Mouse (Mus musculus): Measurements from ENCODE around the gene Olfr640. TPM values are rescaled to one million over a fixed set of nuclear protein-coding genes. Genes with fewer than 3 reads are reported as not detected.

Gene Olfr640
- total RNA-seq (2022): not detected

DNA sequence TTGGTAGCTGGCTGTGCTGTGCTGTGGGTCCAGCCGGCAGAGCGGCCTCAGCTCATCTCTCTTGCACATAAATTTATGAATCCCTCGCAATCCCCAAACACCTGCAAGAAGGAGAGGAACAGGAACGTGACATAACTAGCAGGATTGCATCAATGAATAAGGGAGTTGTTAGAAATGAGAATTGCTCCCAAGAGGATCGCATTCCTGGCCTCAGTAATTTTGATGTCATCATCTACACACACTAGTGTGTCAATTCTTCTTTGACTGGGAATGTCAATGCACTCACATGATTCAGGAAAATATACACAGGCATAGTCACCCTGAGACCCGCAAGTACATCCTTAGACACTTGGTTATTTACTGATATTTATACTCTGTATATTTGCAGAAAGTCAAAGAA lies at the start of gene Olfr640:
TSS of gene Olfr640 (minus strand) at position 101 of the 400 bp plus-strand sequence.
- DNase-seq (ENCODE audit: low spot score in 2 of 2): no peak

DNA sequence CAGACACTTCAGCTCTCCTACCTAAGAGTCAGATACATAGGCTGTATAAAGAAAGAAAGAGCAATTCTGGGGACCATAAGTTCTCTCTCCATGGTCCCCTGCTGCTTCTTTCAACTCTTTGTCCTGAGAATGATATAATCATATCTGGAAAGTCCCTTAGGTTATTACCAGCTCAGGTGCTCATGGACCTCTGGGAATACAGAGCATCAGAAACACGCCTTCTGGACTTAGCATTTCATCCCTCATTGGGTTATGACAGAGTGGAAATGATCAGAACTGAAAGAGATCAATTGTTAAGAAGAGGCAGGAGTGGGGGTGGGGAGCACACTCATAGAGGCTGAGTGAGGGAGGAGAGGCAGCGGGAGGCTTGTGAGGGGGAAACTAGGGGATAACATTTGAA lies 46.4 kb upstream of the Olfr640 start, which contains the start of gene Olfr644:
TSS of gene Olfr644 (minus strand) at position 101 of the 400 bp plus-strand sequence.
- DNase-seq (ENCODE audit: low spot score in 2 of 2): no peak

- DNase-seq (ENCODE audit: low spot score in 2 of 2): no peak
These were observed 36.0 kb upstream of the Olfr640 start, which contains the start of gene 4930516K23Rik for GRCm38 (mm10) chr7:104061345-104061744. 4930516K23Rik (minus strand) TSS chr7:104061445.

DNA sequence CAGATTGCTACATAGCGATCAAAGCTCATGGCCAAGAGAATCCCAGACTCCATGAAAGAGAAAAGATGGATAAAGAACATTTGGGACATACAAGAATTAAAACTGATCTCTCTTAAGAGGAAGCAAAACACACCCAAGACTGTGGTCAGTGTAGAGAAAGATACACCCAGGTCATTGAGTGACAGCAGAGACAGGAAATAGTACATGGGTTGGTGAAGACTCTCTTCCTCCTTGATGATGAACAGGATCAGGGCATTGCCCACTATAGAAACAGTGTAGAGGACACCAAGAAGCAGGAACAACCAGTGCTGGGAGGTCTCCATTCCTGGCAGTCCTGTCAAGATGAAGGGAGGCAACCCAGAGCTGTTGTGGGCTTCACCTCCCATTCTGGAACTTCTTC lies 33.8 kb upstream of the Olfr640 start:
- DNase-seq (ENCODE audit: low spot score in 2 of 2): no peak

DNA sequence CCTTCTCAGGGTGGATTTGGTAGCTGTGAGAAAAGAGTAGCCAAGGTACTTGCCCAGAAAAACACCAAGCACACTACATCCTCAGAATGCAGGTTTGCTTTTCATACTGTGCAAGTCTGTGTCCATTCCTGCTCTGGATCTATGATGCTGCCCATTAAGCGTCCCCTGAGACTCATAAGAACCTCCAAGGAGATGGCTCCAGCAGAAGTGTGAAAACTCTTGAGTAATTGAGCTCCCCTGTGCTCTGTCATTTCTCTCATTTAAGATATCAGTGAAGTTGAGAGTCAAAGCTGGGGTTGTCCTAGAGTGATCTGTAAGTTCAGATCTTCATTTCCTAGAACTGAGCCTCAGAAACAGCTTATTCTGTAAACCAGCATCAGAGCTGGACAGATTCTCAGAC lies 27.2 kb upstream of the Olfr640 start, which contains the start of gene Olfr642:
TSS of gene Olfr642 (minus strand) at position 101 of the 400 bp plus-strand sequence.
- no peak for DNase-seq (ENCODE audit: low spot score in 2 of 2)

GRCm38 (mm10) chr7:104050745-104051144 lies 25.4 kb upstream of the Olfr640 start:
- no peak for DNase-seq (ENCODE audit: low spot score in 2 of 2)

- no peak for DNase-seq (ENCODE audit: low spot score in 2 of 2)
These were observed 9.8 kb upstream of the Olfr640 start, which contains the start of gene Olfr641 for GRCm38 (mm10) chr7:104035145-104035544. Olfr641 (plus strand) TSS chr7:104035445.

DNA sequence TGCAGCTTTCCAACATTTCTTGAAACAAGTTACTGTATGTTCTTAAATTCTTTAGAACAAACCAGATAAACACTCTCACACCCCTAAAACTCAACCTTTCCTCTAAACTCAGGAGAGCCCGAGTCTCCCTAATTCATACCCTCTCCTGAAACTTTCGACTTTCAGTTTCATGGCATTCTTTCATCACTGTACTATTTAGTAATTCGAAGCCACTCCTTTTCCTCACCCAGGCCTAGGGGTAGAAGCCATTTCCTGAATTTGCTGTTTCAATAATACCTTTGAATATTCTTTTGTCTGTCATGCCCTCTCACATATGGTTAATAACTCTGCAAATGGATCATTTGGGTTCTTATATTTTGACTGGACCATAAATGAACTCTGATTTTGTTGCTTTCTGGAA lies 1.6 kb upstream of the Olfr640 start:
- DNase-seq (ENCODE audit: low spot score in 2 of 2): no peak

DNA sequence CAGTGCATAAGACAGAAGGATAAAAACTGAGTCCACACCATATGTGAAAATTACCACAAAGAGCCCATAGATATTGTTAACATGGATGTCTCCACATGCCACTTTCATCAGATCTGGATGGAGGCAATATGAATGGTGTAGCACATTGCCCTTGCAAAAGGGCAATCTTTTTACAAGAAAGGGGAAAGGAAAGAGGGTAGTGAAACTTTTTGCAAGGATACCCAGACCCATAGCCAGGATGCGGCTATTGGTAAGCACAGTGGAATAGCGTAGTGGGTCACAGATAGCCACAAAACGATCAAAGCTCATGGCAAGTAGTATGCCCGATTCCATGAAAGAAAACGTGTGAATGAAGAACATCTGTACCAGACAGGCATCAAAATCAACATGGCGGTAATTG lies 3.7 kb downstream of the Olfr640 start:
- DNase-seq (ENCODE audit: low spot score in 2 of 2): no peak

- DNase-seq (ENCODE audit: low spot score in 2 of 2): no peak
These were observed 6.4 kb downstream of the Olfr640 start for GRCm38 (mm10) chr7:104018953-104019352.

DNA sequence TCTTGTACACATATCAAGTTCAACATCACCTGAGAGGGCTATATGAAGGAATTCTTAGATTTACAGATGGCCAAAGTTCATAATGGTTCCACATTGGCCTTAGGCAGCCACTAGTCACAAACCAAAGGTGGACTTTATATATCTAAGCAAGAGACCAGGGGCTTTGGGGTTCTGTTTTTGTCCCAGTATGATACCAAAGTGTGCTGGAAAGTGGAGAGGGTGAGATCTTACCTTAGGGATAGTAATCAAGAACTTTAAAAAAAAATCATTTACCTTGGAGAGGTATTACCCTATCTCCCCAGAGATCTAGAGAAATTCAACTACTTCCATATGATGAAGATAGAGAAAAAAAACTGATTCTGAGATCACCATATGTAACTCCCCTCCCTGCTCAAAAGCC lies 8.2 kb downstream of the Olfr640 start, which contains the start of gene Olfr639:
TSS of gene Olfr639 (minus strand) at position 101 of the 400 bp plus-strand sequence.
- DNase-seq (ENCODE audit: low spot score in 2 of 2): no peak

DNA sequence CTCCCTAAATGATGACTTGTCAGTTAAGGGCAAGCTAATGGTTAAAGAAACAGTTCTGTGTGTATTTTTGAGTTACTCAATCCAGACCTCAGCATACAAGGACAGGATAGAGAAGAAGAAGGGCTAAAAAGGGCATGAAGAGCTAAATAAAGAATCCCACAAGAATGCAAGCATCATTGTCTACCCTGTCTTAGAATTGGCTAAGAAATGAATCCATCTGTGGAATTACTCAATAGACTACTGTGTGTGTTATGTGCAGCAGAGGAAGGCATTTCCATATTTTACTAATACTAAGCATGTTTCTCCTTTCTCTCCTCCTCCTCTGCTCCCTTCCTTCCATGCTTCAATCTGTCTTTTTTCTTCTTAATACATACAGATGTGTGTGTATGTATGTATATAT lies 26.2 kb downstream of the Olfr640 start:
- DNase-seq (ENCODE audit: low spot score in 2 of 2): no peak

GRCm38 (mm10) chr7:103998446-103998845 lies 26.9 kb downstream of the Olfr640 start, which contains the start of gene Olfr638:
Olfr638 (plus strand) TSS chr7:103998746.
- no peak for DNase-seq (ENCODE audit: low spot score in 2 of 2)

DNA sequence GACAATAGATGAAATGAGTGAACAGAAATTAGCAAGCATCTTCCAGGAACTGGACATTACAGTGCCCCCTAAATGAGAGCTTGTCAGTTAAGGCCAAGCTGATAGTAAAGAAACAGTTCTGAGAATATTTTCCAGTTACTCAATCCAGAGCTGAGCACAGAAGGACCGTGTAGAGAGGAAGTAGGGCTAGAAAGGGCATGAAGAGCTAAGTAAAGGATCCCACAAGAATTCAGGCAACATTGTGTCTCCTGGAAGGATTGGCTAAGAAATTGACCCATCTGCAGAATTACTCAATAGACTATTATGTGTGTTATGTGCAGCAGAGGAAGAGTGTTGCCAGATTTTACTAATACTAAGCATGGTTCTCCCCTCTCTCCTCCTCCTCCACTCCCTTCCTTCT lies 53.6 kb downstream of the Olfr640 start:
- DNase-seq (ENCODE audit: low spot score in 2 of 2): no peak

DNA sequence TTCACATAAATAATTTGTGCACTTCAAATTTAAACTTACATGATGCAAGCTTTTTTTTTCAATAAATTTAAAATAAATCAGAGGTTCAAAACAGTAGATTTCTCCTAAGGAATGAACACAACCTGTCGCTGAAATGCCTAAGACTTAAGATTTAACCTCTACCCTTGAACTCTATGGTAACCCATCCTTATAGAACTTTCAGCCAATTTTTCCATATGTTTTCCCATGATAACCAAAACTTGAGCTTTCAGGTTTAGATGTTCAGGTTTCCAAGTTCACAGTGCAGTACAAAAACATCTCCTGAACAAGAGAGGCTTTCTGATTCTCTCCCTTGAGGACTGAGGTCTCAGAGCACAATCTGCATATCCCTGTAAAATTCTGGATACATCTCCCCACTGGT lies 54.5 kb downstream of the Olfr640 start, which contains the start of gene Olfr635:
TSS of gene Olfr635 (plus strand) at position 301 of the 400 bp plus-strand sequence.
- DNase-seq (ENCODE audit: low spot score in 2 of 2): no peak

Other genes starting within 250 kb of the Olfr640 start
- not detected for gene Olfr68, start 245.9 kb downstream of the Olfr640 start, total RNA-seq (2022)
- not detected for gene Olfr67, start 233.8 kb downstream of the Olfr640 start, total RNA-seq (2022)
- gene Hbb-bt, start 211.6 kb downstream of the Olfr640 start, total RNA-seq (2022): 10 to 100 TPM; 11.6 to 30.4 (median 18.8) TPM
- 100 to 1,000 TPM; 150 to 315 (median 224) TPM for gene Hbb-bs, start 197.5 kb downstream of the Olfr640 start, total RNA-seq (2022)
- not detected for gene Hbb-bh2, start 185.1 kb downstream of the Olfr640 start, total RNA-seq (2022)
- gene Hbb-bh1, start 182.4 kb downstream of the Olfr640 start, total RNA-seq (2022): not detected
- not detected for gene Hbb-y, start 172.4 kb downstream of the Olfr640 start, total RNA-seq (2022)
- gene Olfr66, start 139.3 kb downstream of the Olfr640 start, total RNA-seq (2022): not detected
- gene Olfr64, start 131.1 kb downstream of the Olfr640 start, total RNA-seq (2022): not detected
- gene Olfr65, start 122.1 kb downstream of the Olfr640 start, total RNA-seq (2022): not detected
- not detected for gene Olfr631, start 96.7 kb downstream of the Olfr640 start, total RNA-seq (2022)
- not detected for gene Olfr632, start 91.2 kb downstream of the Olfr640 start, total RNA-seq (2022)
- not detected for gene Olfr633, start 81.1 kb downstream of the Olfr640 start, total RNA-seq (2022)
- gene Olfr635, start 54.4 kb downstream of the Olfr640 start, total RNA-seq (2022): not detected
- not detected for gene Olfr638, start 26.8 kb downstream of the Olfr640 start, total RNA-seq (2022)
- gene Olfr639, start 8.3 kb downstream of the Olfr640 start, total RNA-seq (2022): not detected
- gene Olfr641, start 9.9 kb upstream of the Olfr640 start, total RNA-seq (2022): not detected
- not detected for gene Olfr642, start 27.1 kb upstream of the Olfr640 start, total RNA-seq (2022)
- not detected for gene 4930516K23Rik, start 35.9 kb upstream of the Olfr640 start, total RNA-seq (2022)
- not detected for gene Olfr644, start 46.3 kb upstream of the Olfr640 start, total RNA-seq (2022)
- gene Olfr645, start 59.9 kb upstream of the Olfr640 start, total RNA-seq (2022): not detected
- gene Olfr646, start 79.3 kb upstream of the Olfr640 start, total RNA-seq (2022): not detected
- gene Ubqln5, start 104.3 kb upstream of the Olfr640 start, total RNA-seq (2022): not detected
- gene Olfr643, start 111.8 kb upstream of the Olfr640 start, total RNA-seq (2022): not detected
- gene Ubqln3, start 117.7 kb upstream of the Olfr640 start, total RNA-seq (2022): not detected
- gene Ubqlnl, start 125.0 kb upstream of the Olfr640 start, total RNA-seq (2022): not detected
- gene Olfm5, start 139.3 kb upstream of the Olfr640 start, total RNA-seq (2022): not detected
- gene Olfr648, start 157.8 kb upstream of the Olfr640 start, total RNA-seq (2022): not detected
- gene Olfr649, start 170.4 kb upstream of the Olfr640 start, total RNA-seq (2022): not detected
- under 1 TPM; 0.19 to 0.99 (median 0.20) TPM for gene Trim6, start 193.2 kb upstream of the Olfr640 start, total RNA-seq (2022)
- gene Trim34a, start 218.9 kb upstream of the Olfr640 start, total RNA-seq (2022): 1 to 10 TPM in 1 of 4 experiments, under 1 TPM in 3; 0.87 to 1.6 (median 0.95) TPM